Mouse (Mus musculus) WW6 (cell line): Measurements from ENCODE around the gene 1810046K07Rik.

Experiments used
- DNase-seq: peaks from one replicate; pipeline ENCODE4 v3.0.0-alpha.2; 2013; ENCODE audit warnings: low read depth, low spot score

The 1810046K07Rik gene

GRCm38 (mm10) chr9:51328731-51329130, at the start of gene 1810046K07Rik:
Gene 1810046K07Rik (minus strand): TSS chr9:51328917.
- no peak for DNase-seq

DNA sequence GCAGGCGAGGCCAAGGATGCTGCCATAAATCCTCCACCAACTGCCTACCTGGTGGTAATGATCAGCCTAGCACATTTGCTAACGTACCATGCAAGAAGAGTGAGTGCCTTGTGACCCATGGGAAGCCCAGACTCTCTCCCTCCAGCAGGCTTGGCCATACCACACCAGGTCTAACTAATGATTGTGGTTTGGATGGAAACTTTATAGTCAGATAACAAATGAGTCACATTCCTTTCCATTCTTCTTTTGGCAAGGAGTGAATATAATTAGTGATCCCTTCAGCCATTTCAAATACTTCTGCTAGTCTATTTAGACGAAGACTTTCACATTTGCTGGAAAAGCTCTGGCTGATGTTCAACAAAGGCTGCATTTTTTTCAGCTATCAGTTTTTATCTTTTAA, 40.8 kb upstream of the 1810046K07Rik start:
- no peak for DNase-seq

GRCm38 (mm10) chr9:51367124-51367523, 38.4 kb upstream of the 1810046K07Rik start:
- DNase-seq = no peak

DNA sequence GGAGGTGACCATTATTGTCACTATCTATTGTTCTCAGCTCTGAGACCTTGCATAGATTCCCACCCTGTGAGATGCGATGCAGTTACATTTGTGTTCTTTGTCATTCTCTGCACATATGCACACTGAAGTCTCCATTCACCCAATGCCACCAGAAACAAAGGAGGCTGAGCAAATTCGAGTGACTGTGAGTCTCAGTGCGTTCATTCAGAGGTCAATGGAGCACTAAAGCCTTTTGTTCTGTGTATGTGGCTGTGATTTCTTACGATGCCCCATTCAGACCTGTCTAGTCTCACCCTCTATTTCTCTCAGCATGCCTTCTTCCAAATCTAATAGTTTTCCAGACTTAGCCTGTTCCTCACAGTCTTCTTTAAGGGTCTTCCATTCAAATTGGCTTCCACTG, 35.3 kb upstream of the 1810046K07Rik start:
- DNase-seq = no peak

DNA sequence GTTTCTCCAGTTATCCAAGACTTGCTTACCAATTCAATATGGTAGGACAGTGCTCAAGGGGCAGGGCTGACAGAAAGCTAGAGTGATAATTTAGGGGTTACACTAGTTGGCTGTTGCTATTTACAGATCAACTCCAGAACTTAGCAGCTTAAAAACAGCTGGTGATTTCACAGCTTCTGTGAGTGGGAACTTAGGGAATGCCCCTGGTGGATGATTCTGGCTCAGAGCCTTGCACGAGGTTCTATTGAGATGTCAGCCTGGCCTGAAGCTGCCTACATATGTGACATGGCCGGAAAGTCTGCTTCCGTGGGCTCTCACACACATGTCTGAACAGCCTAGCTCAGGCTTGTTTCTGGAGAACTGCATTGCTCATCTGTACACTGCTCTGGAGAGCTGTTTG, 24.8 kb upstream of the 1810046K07Rik start:
- no peak for DNase-seq

DNA sequence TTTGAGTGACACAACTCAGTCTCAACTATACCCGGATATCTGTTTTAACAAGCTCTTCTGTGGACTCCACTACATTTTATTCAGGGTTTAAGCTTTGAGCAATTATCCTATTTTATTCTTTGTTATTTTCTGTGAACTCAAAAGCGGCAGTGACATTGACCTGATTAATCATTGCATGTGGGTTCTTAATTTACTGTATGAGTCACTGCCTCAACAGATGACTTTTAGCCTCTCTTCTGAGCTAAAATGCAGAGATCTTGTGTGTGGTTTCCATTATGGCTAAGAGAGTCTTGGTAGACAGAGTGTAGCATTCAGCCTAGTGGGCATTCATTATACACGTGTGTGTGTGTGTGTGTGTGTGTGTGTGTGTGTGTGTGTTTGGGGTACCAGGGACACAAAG, 24.2 kb upstream of the 1810046K07Rik start:
- no peak for DNase-seq

DNA sequence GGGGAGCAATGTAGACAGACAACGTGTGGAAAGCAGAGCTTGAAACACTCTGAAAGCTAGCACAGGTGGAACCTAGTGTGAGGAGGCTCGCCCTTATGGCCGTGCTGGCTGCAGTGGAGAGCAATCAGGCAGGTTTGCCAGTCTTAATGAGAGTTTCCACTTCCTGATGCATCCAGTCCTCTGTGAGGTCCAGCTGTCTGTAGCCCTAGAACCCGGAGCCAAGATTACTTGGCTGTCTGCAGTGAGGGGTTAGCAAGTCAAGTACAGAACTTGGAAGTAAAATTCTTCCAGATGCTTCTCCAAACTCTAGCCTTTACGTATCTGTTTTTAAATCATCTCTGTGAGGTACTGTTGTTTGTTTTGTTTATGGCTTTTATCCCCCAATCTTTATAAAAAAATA, 20.7 kb upstream of the 1810046K07Rik start:
- DNase-seq = no peak

DNA sequence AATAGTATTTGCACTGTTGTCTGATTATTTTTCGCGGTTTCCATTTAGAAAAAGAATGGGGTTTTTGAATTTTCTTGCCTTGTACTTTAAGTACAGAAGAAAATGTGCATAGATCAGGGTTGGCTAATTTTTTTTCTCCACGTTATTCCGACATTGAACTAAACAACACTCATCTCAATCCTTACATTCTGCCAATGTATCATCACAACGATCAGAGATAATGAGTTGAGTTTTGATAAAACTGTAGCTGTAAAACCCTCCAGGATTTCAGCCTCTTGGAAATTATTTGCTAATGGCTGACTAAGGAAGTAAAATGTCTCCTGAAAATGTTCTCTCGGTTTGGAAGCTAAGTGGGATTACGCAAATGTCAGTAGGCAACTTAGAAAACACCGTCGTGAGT, 17.1 kb upstream of the 1810046K07Rik start:
- DNase-seq = no peak

DNA sequence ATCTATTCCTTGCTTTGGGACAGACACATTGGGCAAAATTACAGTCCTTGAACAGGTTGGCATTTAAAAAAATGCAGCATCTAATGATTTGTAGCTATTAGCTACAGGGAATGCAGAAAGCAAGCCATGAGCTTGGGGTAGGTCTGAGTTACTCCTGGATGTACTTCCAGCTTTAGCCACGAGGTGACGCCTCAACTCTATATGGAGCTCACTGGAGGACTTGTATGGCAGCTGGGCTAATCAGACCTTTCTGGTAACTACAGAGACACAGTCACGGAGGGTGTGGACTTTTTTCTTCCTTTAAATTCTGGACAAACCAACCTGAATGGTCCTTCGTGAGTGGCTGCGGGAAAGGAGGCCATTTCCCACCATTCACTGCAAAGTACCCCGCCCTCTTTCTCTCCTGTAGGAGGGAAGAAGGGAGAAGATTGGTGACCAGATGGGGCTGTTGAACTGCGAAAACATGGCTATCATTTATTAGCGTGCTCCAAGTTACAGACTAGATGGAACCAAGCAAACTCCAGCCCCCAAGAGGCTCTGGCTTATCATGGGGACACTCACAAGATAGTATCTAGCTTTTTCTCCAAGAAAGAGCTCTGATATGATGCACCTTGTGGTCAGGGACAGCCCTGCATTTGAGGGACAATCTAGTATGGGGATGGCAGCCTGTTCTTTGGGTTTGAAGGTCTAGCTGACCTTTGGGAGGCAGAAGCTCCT, 6.7 kb upstream of the 1810046K07Rik start:
- DNase-seq = peak; percentile 33

- no peak for DNase-seq
These were observed 2.9 kb upstream of the 1810046K07Rik start for GRCm38 (mm10) chr9:51331449-51332238.

DNA sequence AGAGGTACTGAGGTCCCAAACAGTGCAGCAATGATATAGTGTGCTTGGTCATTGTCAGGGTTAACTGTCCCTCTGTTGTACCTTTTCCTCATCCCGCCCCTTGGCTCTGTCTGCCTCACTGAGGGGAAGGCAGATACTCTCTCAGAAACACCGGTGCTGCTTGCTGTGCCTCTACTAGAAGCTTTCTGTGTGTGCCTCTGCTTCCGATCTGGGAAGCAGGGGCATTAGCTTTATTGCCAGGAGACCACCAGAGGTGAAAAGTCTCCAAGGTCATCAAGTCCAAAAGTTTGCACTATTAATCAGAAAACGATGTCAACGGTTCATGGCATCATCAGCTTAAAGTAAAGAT, 1.2 kb downstream of the 1810046K07Rik start:
- DNase-seq = no peak

DNA sequence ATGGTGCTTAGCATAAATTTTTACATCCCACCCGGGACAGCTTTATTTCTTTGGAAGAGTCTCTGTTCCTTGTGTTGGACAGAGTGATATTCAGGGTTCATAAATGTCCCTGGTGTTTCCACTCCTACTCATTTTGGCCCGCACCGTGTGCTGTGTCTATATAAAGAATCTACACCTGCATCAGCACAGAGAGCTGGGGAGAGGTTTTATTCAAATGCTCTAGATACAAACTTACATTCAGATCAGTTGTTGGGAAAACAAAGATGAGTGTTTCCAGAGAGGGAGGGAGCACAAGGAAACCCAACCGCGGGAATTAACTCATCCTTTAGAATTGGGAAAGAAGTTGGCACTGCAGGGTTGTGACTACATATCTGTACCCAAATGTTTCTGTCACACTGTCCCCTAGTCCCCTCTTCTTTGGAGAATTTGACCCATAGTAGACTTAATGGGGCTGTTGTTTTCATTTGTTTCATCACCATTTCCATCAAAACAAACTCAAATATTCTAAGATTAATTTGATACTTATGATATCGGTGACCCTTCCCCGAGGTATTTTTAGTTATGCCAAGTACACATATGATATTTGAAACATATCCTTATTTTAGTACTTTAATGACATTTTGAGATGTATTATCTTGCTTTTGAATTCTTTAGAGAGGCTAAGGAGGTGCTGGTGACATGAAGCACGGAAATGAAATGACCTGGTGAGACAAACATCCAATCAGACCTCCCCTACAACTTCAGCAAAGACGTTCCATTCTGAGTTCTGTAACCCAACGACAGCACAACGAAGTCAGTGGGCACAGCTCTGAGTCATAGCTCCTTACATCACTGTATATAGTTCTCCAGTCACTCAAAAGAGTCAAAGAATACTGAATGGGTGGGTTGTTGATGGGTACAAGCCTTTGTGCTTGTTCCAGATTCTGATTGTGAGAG, 1.8 kb downstream of the 1810046K07Rik start:
- no peak for DNase-seq

GRCm38 (mm10) chr9:51324406-51325065, 4.2 kb downstream of the 1810046K07Rik start:
- DNase-seq = no peak

DNA sequence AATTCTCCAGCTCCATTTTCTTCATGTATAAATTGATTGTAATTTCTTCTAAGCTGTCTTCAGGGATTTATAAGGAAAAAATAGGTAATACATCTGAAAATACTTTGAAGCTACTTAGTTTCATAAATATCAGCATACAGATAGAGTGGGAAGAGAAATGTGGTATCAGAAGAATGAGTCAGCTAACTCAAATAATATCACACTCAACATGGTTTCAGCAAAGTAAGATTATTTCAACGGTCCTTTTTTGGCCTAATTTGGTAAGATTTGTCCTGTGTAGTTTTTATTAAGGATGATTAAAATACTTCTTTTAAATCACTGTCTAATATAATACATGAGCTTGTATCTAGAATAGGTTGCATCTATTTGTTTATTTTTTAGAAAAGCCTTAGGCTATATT, 8.6 kb downstream of the 1810046K07Rik start:
- DNase-seq = no peak

- no peak for DNase-seq
These were observed 10.5 kb downstream of the 1810046K07Rik start for GRCm38 (mm10) chr9:51318246-51318645.

- no peak for DNase-seq
These were observed 11.4 kb downstream of the 1810046K07Rik start for GRCm38 (mm10) chr9:51317322-51317721.

DNA sequence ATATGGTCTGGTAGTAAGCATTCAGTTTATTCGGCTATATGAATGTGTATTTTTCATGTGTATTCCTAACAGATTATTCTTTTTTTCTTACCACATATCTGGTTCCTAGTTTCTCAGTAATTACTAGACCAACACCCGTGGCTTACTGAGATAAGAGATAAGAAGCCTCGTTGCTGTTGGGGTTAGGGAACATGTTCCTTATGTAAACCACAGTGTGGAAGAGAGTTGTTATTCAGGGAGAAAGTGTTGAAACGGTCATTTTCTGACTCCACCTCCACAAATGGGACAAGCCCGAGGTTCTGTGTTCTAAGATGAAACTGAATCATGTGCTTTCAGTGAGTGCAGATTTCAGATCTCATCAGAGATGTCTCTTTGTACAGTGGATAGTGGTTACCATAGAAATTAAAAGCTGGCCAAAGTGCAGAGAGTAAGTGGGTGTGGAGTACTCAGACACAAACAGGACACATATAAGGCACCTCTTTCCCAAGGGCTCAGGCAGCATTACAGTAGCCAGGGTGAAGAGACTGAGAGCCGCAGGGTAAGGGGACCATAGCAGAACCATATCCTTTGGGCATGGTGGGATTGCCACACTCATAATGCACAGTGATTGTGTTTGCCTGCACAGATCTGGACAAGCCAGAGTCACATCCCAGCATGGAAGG, 13.2 kb downstream of the 1810046K07Rik start:
- no peak for DNase-seq

DNA sequence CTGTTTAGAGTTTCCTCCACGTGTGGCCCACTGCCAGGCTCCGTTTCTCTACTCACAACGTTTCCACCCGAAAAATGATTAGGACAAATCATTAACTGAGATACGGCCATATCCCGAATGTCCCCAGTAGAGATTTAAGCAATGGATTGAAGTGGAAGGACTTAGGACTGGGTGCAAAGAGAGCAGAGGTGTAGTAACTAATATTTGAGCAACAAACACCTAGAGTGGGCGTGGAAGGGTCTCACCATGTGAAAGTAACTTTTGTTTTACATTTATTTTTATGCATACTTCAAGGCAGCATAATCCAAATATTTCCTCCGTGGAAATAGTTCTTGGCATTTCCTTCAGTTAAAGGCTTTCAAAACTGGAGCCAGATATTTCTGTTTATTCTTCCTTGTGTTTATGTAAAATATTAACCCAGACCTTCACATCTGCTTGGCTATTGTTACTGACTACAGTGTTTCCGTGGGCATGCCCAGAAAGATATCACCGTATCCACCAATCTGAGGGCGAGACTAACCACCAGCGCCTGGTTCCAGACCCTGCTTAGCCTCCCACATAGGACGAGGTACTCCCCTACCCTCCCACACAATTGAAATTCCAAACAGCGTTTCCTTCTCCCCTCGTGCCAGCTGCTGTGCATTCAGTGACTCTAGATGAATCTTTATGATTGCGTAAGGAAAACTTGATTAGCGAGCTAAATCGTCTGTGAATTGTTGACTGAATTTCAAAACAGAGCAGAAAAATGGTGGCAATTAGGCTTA, 16.0 kb downstream of the 1810046K07Rik start:
- DNase-seq = no peak

DNA sequence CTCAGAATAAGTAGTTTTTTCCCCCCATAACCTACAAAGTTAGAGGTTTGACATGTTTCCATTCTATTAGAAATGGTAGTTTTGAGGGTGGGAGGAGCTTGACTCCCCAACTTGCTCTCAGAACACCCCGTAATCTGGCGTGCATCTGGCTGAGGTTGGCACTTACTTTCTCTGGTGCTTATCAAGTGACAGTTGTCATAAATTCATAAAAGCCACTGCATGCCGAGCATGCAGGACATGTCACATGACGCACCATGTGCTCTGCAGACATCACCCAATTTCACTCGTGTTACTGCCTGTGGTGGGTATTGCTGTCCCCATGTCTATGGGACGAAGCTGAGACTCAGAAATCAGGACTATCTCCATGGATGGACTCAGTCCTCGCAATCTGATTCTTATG, 18.2 kb downstream of the 1810046K07Rik start:
- no peak for DNase-seq

- no peak for DNase-seq
These were observed 22.4 kb downstream of the 1810046K07Rik start for GRCm38 (mm10) chr9:51306351-51306750.
